Mouse (Mus musculus): Measurements from ENCODE around the gene Ddx49. TPM values are rescaled to one million over a fixed set of nuclear protein-coding genes. Genes with fewer than 3 reads are reported as not detected.

Ddx49 gene
- total and polyA plus RNA-seq, 2 experiments from 2014 or later: 46.6 to 49.3 TPM

GRCm38 (mm10) chr8:70268311-70268710 is 34.0 kb downstream of the Ddx49 start:
- Histone ChIP-seq H3K27ac (ENCODE audit: low read depth, low read length) (0 out of 2 replicates have a peak overlapping the region, but pooled peaks have one; percentile 40), H3K4me1 (ENCODE audit: insufficient read depth) (no peaks in the 10 kb centered on the region), H3K4me3 (ENCODE audit: low read depth, low read length) (no peak overlapping the region), H3K4me2 (ENCODE audit: low read depth) (no peak overlapping the region), H3K9ac (no peak overlapping the region), H3K27me3 (ENCODE audit: insufficient read depth, low read length) (no peaks in the 10 kb centered on the region), H3K36me3 (ENCODE audit: insufficient read depth) (peaks cover 30% of the 10 kb centered on the region), H3K9me3 (ENCODE audit: low read length) (no peaks in the 10 kb centered on the region)
- DNase-seq (peak; percentile 8), ATAC-seq (peak; percentile 12; the same call in 1 of the 2 replicates)
- 29% methylated on average over 5 of the region's 5 CpGs for WGBS
- no peak for TF ChIP-seq CTCF (IDR thresholded peaks at IDR 0.05; ENCODE audit: low read depth)

GRCm38 (mm10) chr8:70267674-70268073 is 34.6 kb downstream of the Ddx49 start:
- DNase-seq: no peak
- Histone ChIP-seq H3K9me3 (ENCODE audit: low read length) (no peaks in the 10 kb centered on the region), H3K4me3 (ENCODE audit: low read depth, low read length) (no peak overlapping the region), H3K27ac (ENCODE audit: low read depth, low read length) (no peak overlapping the region), H3K36me3 (ENCODE audit: insufficient read depth) (peaks cover 36% of the 10 kb centered on the region), H3K4me2 (ENCODE audit: low read depth) (no peak overlapping the region), H3K27me3 (ENCODE audit: insufficient read depth, low read length) (no peaks in the 10 kb centered on the region), H3K4me1 (ENCODE audit: insufficient read depth) (no peaks in the 10 kb centered on the region), H3K9ac (no peak overlapping the region)
- 88% methylated on average over 3 of the region's 3 CpGs for WGBS
- TF ChIP-seq CTCF (IDR thresholded peaks at IDR 0.05; ENCODE audit: low read depth): no peak
- no peak for ATAC-seq

GRCm38 (mm10) chr8:70259043-70259442 is 43.2 kb downstream of the Ddx49 start:
- Histone ChIP-seq H3K4me1 (ENCODE audit: insufficient read depth) (no peaks in the 10 kb centered on the region), H3K36me3 (ENCODE audit: insufficient read depth) (peaks cover 96% of the 10 kb centered on the region)

GRCm38 (mm10) chr8:70258600-70258999 is 43.7 kb downstream of the Ddx49 start:
- no peak for TF ChIP-seq CTCF (IDR thresholded peaks at IDR 0.05; ENCODE audit: low read depth)
- no peak for DNase-seq
- no peak overlapping the region for H3K9ac ChIP-seq
- H3K9me3 ChIP-seq (ENCODE audit: low read length): no peaks in the 10 kb centered on the region
- 85% methylated on average over 5 of the region's 5 CpGs for WGBS
- no peak overlapping the region for H3K4me3 ChIP-seq (ENCODE audit: low read depth, low read length)
- H3K27ac ChIP-seq (ENCODE audit: low read depth, low read length): no peak overlapping the region
- no peak for ATAC-seq
- H3K27me3 ChIP-seq (ENCODE audit: insufficient read depth, low read length): no peaks in the 10 kb centered on the region
- H3K4me1 ChIP-seq (ENCODE audit: insufficient read depth): no peaks in the 10 kb centered on the region
- peaks cover 96% of the 10 kb centered on the region for H3K36me3 ChIP-seq (ENCODE audit: insufficient read depth)
- H3K4me2 ChIP-seq (ENCODE audit: low read depth): no peak overlapping the region

More at GRCm38 (mm10) chr8:70259043-70259442, 43.2 kb downstream of the Ddx49 start:
- Histone ChIP-seq H3K4me2 (ENCODE audit: low read depth) (no peak overlapping the region), H3K27me3 (ENCODE audit: insufficient read depth, low read length) (no peaks in the 10 kb centered on the region), H3K9me3 (ENCODE audit: low read length) (no peaks in the 10 kb centered on the region), H3K9ac (no peak overlapping the region), H3K27ac (ENCODE audit: low read depth, low read length) (no peak overlapping the region), H3K4me3 (ENCODE audit: low read depth, low read length) (no peak overlapping the region)
- DNase-seq (no peak), ATAC-seq (no peak)
- TF ChIP-seq CTCF (IDR thresholded peaks at IDR 0.05; ENCODE audit: low read depth): no peak
- WGBS: 89% methylated on average over 2 of the region's 2 CpGs

- no peak overlapping the region for H3K4me2 ChIP-seq (ENCODE audit: low read depth)
- no peaks in the 10 kb centered on the region for H3K9me3 ChIP-seq (ENCODE audit: low read length)
- no peak for ATAC-seq
- no peak overlapping the region for H3K4me3 ChIP-seq (ENCODE audit: low read depth, low read length)
- TF ChIP-seq CTCF (IDR thresholded peaks at IDR 0.05; ENCODE audit: low read depth): no peak
- H3K36me3 ChIP-seq (ENCODE audit: insufficient read depth): peaks cover 96% of the 10 kb centered on the region
- DNase-seq: no peak
- H3K4me1 ChIP-seq (ENCODE audit: insufficient read depth): no peaks in the 10 kb centered on the region
- 83% methylated on average over 3 of the region's 3 CpGs for WGBS
- H3K27ac ChIP-seq (ENCODE audit: low read depth, low read length): no peak overlapping the region
- H3K27me3 ChIP-seq (ENCODE audit: insufficient read depth, low read length): no peaks in the 10 kb centered on the region
- no peak overlapping the region for H3K9ac ChIP-seq
Measured at GRCm38 (mm10) chr8:70257456-70257855, 44.8 kb downstream of the Ddx49 start.

GRCm38 (mm10) chr8:70254628-70255027 is 47.7 kb downstream of the Ddx49 start:
- H3K4me1 ChIP-seq (ENCODE audit: insufficient read depth): no peaks in the 10 kb centered on the region
- DNase-seq: no peak
- H3K9me3 ChIP-seq (ENCODE audit: low read length): no peaks in the 10 kb centered on the region
- no peak overlapping the region for H3K27ac ChIP-seq (ENCODE audit: low read depth, low read length)
- no peaks in the 10 kb centered on the region for H3K27me3 ChIP-seq (ENCODE audit: insufficient read depth, low read length)
- ATAC-seq: no peak; the same call in 1 of the 2 replicates
- 76% methylated on average over 1 of the region's 1 CpGs for WGBS
- H3K36me3 ChIP-seq (ENCODE audit: insufficient read depth): peaks cover 96% of the 10 kb centered on the region
- no peak overlapping the region for H3K4me3 ChIP-seq (ENCODE audit: low read depth, low read length)
- peak; percentile 30; the same call in 1 of the 2 replicates for TF ChIP-seq CTCF (IDR thresholded peaks at IDR 0.05; ENCODE audit: low read depth)
- no peak overlapping the region for H3K4me2 ChIP-seq (ENCODE audit: low read depth)
- no peak overlapping the region for H3K9ac ChIP-seq

GRCm38 (mm10) chr8:70247841-70248240 is 54.4 kb downstream of the Ddx49 start:
- no peak for TF ChIP-seq CTCF (IDR thresholded peaks at IDR 0.05; ENCODE audit: low read depth)
- no peaks in the 10 kb centered on the region for H3K4me1 ChIP-seq (ENCODE audit: insufficient read depth)
- no peak overlapping the region for H3K4me3 ChIP-seq (ENCODE audit: low read depth, low read length)
- ATAC-seq: no peak
- H3K27ac ChIP-seq (ENCODE audit: low read depth, low read length): no peak overlapping the region
- 85% methylated on average over 3 of the region's 3 CpGs for WGBS
- no peak overlapping the region for H3K4me2 ChIP-seq (ENCODE audit: low read depth)
- no peak for DNase-seq
- H3K9ac ChIP-seq: no peak overlapping the region
- no peaks in the 10 kb centered on the region for H3K27me3 ChIP-seq (ENCODE audit: insufficient read depth, low read length)
- peaks cover 82% of the 10 kb centered on the region for H3K36me3 ChIP-seq (ENCODE audit: insufficient read depth)
- no peaks in the 10 kb centered on the region for H3K9me3 ChIP-seq (ENCODE audit: low read length)
